Mouse (Mus musculus) lung, embryonic 15.5 days (tissue): ENCODE results near the gene Dlg1. TPM values are rescaled to one million over a fixed set of nuclear protein-coding genes. Genes with fewer than 3 reads are reported as not detected.
A peak's percentile ranks its signal among the peaks of the same experiment; 100 is the strongest.

Experiments
- ATAC-seq: fragments of 200-750 bp; cut with Nextera tagmentation; 2 replicates; pipeline ENCODE4 v1.8.0; 2017; ENCODE audit warnings: moderate number of reproducible peaks, borderline replicate concordance; ENCODE audit not compliant: low FRiP score, low TSS enrichment; ENCODE audit errors: extremely low read depth
- H3K27ac ChIP-seq: fragments of 300-500 bp; sonication (generic); 2 replicates; pipeline ENCODE4 v1.5.1; 2015; ENCODE audit warnings: moderate library complexity, mild to moderate bottlenecking, inconsistent platforms
- H3K27me3 ChIP-seq: fragments of 300-500 bp; sonication (generic); 2 replicates; pipeline ENCODE4 v1.6.1; 2015; ENCODE audit warnings: inconsistent platforms
- H3K36me3 ChIP-seq: fragments of 300-500 bp; sonication (generic); 2 replicates; pipeline ENCODE4 v1.6.1; 2015; ENCODE audit warnings: inconsistent platforms
- H3K4me1 ChIP-seq: fragments of 300-500 bp; sonication (generic); 2 replicates; pipeline ENCODE4 v1.6.1; 2015; ENCODE audit warnings: inconsistent platforms
- H3K4me2 ChIP-seq: fragments of 300-500 bp; sonication (generic); 2 replicates; pipeline ENCODE4 v1.6.1; 2015; ENCODE audit warnings: inconsistent platforms, mild to moderate bottlenecking, moderate library complexity
- H3K4me3 ChIP-seq: fragments of 300-500 bp; sonication (generic); 2 replicates; pipeline ENCODE4 v1.5.1; 2015; ENCODE audit warnings: mild to moderate bottlenecking, inconsistent platforms
- H3K9ac ChIP-seq: fragments of 300-500 bp; sonication (generic); 2 replicates; pipeline ENCODE4 v1.6.1; 2015; ENCODE audit warnings: inconsistent platforms
- H3K9me3 ChIP-seq: fragments of 300-500 bp; sonication (generic); 2 replicates; pipeline ENCODE4 v1.6.1; 2016; ENCODE audit warnings: inconsistent platforms
- WGBS: fragments of 180-500 bp; shearing (Covaris S2); methylation state at CpG from one replicate; pipeline ENCODE4 v1.1.7; 2015; 5-methylcytosine and 5-hydroxymethylcytosine counted together
- polyA plus RNA-seq: library from polyadenylated mRNA; unstranded; fragments of >200 nt; fragmentation: Nextera tagmentation; extraction: Ambion mirVana; gene quantifications from 2 replicates; pipeline ENCODE4 v1.2.1, GENCODE M21; 2015

Gene Dlg1
- polyA plus RNA-seq, 1 experiment from 2014 or later: 23.0 TPM

DNA sequence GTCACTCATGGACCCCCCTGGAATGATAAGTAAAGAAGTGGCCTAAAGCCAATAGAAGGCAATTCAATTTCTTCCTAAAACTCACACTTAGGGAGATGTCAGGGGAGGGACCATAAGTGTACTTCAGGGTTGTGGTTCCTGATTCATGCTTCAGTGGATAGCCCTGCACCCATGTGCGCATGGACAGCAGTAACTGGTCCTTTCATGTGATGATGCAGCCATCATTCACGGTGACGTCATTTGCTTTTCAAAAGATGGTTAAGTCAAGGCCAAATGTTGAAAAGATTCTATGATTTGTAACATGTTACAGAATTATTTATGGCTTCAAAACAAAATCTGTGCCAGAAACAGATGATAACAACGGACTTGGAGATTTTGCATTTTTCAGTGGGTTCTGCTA lies 28.9 kb upstream of the Dlg1 start:
- no peaks in the 10 kb centered on the region for H3K9me3 ChIP-seq
- H3K36me3 ChIP-seq: no peaks in the 10 kb centered on the region
- H3K27ac ChIP-seq: no peak overlapping the region
- H3K27me3 ChIP-seq: no peaks in the 10 kb centered on the region
- 89% methylated on average over 4 of the region's 4 CpGs for WGBS
- H3K4me1 ChIP-seq: peaks cover 9% of the 10 kb centered on the region
- no peak overlapping the region for H3K9ac ChIP-seq
- H3K4me3 ChIP-seq: no peak overlapping the region
- ATAC-seq: no peak
- no peak overlapping the region for H3K4me2 ChIP-seq

DNA sequence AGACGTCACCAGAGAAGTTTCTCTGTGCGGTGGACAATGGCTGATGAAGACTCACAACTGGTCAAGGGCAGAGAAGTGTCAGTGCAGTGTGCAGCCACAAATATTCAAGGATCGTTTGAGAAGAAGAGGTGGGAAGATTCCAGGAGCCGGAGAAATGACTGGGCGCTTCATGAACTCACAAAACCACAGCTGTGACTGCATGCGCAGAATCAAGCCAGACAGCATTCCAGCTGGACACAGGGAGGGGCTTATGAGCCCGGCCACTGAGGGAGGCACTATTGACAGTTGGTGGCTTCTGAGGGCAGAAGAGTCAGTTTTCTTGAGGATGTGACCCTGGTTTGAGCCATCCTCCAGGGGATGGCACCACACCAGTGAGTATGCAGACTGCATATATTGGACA lies 24.9 kb upstream of the Dlg1 start:
- peak; percentile 52; the same call in 1 of the 2 replicates for ATAC-seq
- no peaks in the 10 kb centered on the region for H3K27me3 ChIP-seq
- H3K4me2 ChIP-seq: peak overlapping the region; percentile 26
- H3K4me3 ChIP-seq: no peak overlapping the region
- 21% methylated on average over 7 of the region's 7 CpGs for WGBS
- H3K36me3 ChIP-seq: no peaks in the 10 kb centered on the region
- H3K4me1 ChIP-seq: peaks cover 9% of the 10 kb centered on the region
- H3K27ac ChIP-seq: no peak overlapping the region
- no peak overlapping the region; the same call in 1 of the 2 replicates for H3K9ac ChIP-seq
- no peaks in the 10 kb centered on the region for H3K9me3 ChIP-seq

DNA sequence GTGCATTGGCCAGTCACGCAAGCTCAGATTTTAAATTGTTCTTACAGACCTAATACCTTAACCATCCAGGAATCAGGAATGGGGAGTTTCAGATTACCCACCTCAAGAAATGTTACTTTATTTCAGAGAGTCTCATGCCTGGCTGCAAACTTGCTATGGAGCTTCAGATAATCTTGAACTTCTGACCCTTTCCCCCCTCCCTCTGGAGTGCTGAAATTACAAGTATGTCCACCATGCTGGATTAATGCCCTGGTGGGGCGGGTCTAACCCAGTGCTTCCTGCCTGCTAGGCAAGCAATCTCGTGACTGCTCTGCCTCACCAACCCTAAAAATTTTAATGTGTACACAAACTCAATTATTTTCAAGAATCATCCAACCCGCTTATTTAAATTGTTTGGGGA lies 23.3 kb upstream of the Dlg1 start:
- Histone ChIP-seq H3K4me2 (no peak overlapping the region), H3K9me3 (no peaks in the 10 kb centered on the region), H3K9ac (no peak overlapping the region), H3K36me3 (no peaks in the 10 kb centered on the region), H3K4me1 (peaks cover 9% of the 10 kb centered on the region), H3K27ac (no peak overlapping the region), H3K27me3 (no peaks in the 10 kb centered on the region), H3K4me3 (no peak overlapping the region)
- ATAC-seq: no peak
- 48% methylated on average over 4 of the region's 4 CpGs for WGBS

DNA sequence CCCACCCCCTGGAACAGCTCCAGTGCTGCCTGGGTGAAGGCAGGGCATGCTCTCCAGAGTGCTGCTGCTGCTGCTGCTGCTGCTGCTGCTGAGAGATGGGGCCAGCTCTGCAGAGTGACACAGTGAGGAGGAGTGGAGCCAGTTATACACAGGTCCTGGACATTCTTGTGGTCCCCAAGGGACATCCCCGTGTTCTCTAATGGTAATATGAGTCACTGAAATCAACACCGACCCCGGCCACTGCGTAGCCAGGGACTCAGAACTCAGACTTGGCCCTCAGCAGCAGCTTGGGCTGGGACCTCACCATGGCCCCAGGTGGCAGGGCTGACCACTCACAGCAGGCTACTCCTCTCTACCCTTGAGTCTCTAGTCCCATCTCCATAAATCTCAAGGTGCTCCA lies 21.5 kb upstream of the Dlg1 start:
- ATAC-seq: no peak
- Histone ChIP-seq H3K4me2 (no peak overlapping the region), H3K27ac (no peak overlapping the region), H3K9ac (no peak overlapping the region), H3K4me3 (no peak overlapping the region), H3K4me1 (peaks cover 9% of the 10 kb centered on the region), H3K27me3 (no peaks in the 10 kb centered on the region), H3K9me3 (no peaks in the 10 kb centered on the region), H3K36me3 (no peaks in the 10 kb centered on the region)
- WGBS: 49% methylated on average over 4 of the region's 4 CpGs

DNA sequence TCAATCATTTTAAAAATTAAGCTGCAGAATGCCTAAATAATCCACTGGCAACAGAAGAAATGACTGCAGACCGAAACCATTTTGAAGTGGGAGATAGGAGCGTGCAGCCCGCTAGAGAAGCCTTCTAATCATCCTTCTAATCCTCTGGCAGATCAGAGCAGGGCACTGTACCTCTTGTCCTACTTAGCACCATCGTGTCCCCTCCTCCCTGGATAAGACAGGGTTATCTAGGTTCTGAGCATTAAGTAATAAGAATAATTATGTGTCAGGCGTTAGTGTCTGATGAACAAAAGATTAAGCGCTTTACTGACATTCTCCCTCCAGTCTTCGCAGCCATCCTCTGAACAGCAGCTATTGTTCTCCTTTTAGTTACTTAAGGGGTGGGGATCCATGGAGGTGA lies 16.0 kb upstream of the Dlg1 start:
- no peak overlapping the region for H3K4me3 ChIP-seq
- H3K9ac ChIP-seq: no peak overlapping the region
- ATAC-seq: no peak
- H3K27ac ChIP-seq: no peak overlapping the region
- peaks cover 6% of the 10 kb centered on the region for H3K4me1 ChIP-seq
- no peaks in the 10 kb centered on the region for H3K36me3 ChIP-seq
- no peaks in the 10 kb centered on the region for H3K27me3 ChIP-seq
- H3K9me3 ChIP-seq: no peaks in the 10 kb centered on the region
- 62% methylated on average over 7 of the region's 7 CpGs for WGBS
- H3K4me2 ChIP-seq: no peak overlapping the region

DNA sequence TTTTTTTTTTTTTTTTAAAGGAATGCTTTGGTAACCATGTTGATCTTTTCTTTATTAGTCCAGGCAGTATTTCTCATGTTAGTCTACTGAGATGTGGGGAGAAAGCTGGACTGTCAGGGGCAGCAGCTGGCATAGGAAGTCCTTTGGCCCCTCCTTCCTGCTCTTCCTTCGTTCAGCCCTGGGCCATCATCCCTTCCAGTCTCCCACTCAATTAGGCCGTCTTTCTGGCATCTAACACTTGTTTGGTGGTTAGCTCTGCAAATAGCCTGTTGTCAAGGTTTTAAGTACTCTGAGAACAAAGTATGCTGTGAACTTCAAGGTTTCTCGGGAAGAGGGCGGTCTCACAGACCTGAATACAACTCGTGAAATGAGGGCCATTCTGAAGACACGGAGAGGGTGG lies 12.5 kb upstream of the Dlg1 start:
- Histone ChIP-seq H3K4me1 (peaks cover 6% of the 10 kb centered on the region), H3K4me2 (no peak overlapping the region; the same call in 1 of the 2 replicates), H3K9ac (no peak overlapping the region), H3K27me3 (no peaks in the 10 kb centered on the region), H3K9me3 (no peaks in the 10 kb centered on the region), H3K4me3 (no peak overlapping the region), H3K27ac (no peak overlapping the region), H3K36me3 (no peaks in the 10 kb centered on the region)
- 16% methylated on average over 6 of the region's 6 CpGs for WGBS
- ATAC-seq: no peak

DNA sequence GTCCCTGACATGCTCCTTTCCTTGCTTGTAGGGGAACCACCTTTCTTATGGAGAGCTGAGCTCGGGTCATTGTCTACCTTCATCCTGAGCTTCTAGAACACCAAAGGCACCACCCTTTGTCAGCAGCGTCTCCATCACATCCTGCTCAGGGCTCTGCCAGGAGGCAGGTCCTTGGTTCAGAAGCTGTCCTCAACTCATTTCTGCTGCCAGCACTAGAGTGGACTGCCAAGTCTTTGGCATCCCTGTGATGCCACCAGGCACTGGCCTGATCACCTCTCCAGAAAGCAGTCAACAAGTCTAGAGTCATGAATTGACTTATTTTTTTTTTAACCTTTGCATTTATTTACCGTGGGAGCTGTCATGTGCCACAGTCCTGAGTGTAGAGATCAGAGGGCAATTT lies 11.7 kb upstream of the Dlg1 start:
- WGBS: 62% methylated on average over 3 of the region's 3 CpGs

DNA sequence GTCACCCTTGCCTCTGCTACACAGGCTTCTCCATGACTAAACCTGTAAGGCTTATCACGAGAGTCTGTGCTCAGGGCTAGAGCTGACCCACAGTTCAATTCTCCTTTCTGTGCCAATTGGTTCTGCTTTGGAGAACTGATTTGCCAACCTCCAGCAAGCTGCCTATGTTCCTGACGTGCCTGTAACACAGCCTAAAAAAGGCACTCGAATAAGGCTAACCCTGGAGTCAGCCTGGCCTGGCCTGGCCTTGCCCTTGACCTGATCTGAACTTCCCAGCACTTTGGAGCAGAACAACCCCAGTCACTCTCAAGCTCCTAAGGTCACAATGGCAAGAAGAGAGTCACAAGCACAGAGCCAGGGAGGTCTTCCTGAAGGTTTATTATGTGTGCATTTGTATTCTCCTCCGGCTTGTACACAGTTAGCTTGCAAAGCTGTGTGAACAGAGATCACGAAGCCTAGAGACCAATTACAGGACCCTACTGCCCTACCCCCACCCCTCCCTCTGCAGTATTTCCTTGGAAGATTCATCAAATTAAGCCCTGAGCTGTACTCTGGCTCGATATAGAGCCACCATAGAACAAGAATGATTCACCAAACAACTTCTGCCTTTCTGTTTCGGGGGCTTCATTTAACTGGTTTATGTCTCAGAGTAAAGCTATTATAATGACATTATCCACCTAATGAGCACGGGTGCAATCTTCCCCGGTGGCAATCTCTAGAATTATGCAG lies 11.0 kb upstream of the Dlg1 start:
- H3K27me3 ChIP-seq: no peaks in the 10 kb centered on the region
- no peak overlapping the region for H3K27ac ChIP-seq
- no peaks in the 10 kb centered on the region for H3K36me3 ChIP-seq
- 69% methylated on average over 9 of the region's 9 CpGs for WGBS
- no peak overlapping the region for H3K4me2 ChIP-seq
- ATAC-seq: no peak
- no peaks in the 10 kb centered on the region for H3K9me3 ChIP-seq
- H3K4me3 ChIP-seq: no peak overlapping the region
- H3K9ac ChIP-seq: no peak overlapping the region
- H3K4me1 ChIP-seq: peaks cover 6% of the 10 kb centered on the region

More for the DNA sequence above, 11.7 kb upstream of the Dlg1 start:
- Histone ChIP-seq H3K9me3 (no peaks in the 10 kb centered on the region), H3K4me1 (peaks cover 6% of the 10 kb centered on the region), H3K9ac (no peak overlapping the region), H3K27me3 (no peaks in the 10 kb centered on the region), H3K27ac (no peak overlapping the region), H3K4me3 (no peak overlapping the region), H3K4me2 (no peak overlapping the region), H3K36me3 (no peaks in the 10 kb centered on the region)
- no peak for ATAC-seq

DNA sequence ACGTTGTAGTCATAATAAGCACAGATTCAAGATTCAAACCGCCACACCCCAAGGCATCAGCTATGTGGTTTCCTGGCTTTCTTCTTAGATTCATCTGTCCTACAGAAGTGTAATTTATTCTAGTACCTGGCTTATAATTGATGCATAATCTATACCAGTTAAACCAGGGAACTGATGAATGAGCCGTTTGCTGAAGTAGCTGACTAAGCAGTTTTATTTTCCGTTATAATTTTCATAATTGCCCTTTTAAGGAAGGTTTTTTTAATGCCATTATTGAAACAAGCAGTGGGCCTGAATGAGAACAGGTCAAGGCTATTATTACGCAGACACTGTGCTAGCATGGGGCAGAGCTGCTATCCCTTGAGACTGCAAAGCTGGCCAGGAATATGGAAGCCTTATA lies 9.6 kb upstream of the Dlg1 start:
- 78% methylated on average over 5 of the region's 5 CpGs for WGBS
- H3K4me1 ChIP-seq: peaks cover 6% of the 10 kb centered on the region
- H3K27ac ChIP-seq: no peak overlapping the region
- H3K4me2 ChIP-seq: no peak overlapping the region
- no peak overlapping the region for H3K9ac ChIP-seq
- no peaks in the 10 kb centered on the region for H3K9me3 ChIP-seq
- H3K27me3 ChIP-seq: no peaks in the 10 kb centered on the region
- no peak for ATAC-seq
- H3K4me3 ChIP-seq: no peak overlapping the region
- H3K36me3 ChIP-seq: no peaks in the 10 kb centered on the region

DNA sequence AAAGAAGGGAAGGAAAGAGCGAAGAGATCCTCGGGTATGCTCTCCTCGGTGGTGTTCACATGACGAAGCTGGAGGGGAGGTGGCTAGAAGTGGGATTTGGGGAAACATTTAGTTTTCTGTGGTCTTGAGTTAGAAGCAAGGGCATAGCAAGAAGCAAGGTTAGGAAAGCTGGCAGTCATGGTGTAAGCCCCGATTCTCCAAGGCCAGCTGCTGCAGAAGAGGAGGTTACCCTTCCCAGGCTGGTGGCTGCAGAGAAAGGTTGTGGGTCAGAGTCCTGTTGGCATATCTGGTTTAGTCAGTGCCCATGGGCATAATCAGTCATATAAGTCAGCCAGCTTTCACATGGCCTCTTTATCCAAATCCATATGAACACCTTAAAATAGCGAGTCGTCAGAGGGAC lies 9.2 kb upstream of the Dlg1 start:
- H3K27me3 ChIP-seq: no peaks in the 10 kb centered on the region
- ATAC-seq: no peak
- H3K4me3 ChIP-seq: no peak overlapping the region
- no peak overlapping the region for H3K9ac ChIP-seq
- WGBS: 86% methylated on average over 7 of the region's 7 CpGs
- no peak overlapping the region for H3K4me2 ChIP-seq
- H3K4me1 ChIP-seq: peaks cover 6% of the 10 kb centered on the region
- H3K9me3 ChIP-seq: no peaks in the 10 kb centered on the region
- H3K27ac ChIP-seq: no peak overlapping the region
- no peaks in the 10 kb centered on the region for H3K36me3 ChIP-seq

DNA sequence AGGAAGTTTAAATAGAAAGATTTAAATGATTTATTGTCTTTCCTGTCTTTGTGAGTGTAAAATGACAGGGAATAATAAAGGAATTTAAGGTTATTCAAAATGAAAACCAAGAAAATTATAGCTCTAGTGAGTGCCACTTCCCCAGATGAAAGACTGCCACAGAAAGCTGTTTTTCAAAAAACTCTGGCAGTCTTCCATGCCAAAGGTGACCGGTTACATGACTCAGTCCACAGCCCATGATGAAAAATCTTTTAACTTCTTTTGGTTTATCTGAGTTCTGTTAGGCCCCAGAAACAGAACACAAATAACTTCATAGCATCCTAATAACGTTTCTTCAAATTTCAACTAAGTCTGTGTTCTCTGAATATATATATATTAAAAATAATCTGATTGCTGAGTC lies 7.7 kb upstream of the Dlg1 start:
- no peak overlapping the region for H3K9ac ChIP-seq
- ATAC-seq: no peak
- 43% methylated on average over 2 of the region's 2 CpGs for WGBS

DNA sequence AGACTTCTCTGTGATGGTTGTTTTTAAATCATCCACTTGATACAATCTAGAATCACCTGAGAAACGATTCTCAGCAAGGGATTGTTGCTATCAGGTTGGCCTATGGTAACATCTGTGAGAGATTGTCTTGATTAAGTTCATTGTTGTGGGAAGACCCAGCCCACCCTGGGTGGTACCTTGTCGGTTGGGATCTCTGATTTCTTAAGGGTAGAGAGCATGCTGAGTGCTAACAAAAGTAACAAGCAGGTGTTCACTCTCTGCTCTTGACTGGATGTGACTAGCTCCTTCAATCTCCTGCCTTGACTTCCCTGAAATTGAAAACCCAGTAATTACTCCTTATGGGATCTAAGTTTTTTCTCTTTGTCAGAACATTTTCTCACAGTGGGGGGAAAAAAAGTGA lies 5.7 kb upstream of the Dlg1 start:
- Histone ChIP-seq H3K9ac (no peak overlapping the region), H3K27ac (no peak overlapping the region), H3K4me1 (peaks cover under 1% of the 10 kb centered on the region), H3K9me3 (no peaks in the 10 kb centered on the region), H3K4me3 (no peak overlapping the region), H3K27me3 (no peaks in the 10 kb centered on the region), H3K4me2 (no peak overlapping the region), H3K36me3 (no peaks in the 10 kb centered on the region)
- WGBS: 25% methylated on average over 2 of the region's 2 CpGs
- no peak for ATAC-seq

More for the DNA sequence above, 7.7 kb upstream of the Dlg1 start:
- Histone ChIP-seq H3K36me3 (no peaks in the 10 kb centered on the region), H3K4me2 (no peak overlapping the region), H3K4me3 (no peak overlapping the region), H3K9me3 (no peaks in the 10 kb centered on the region), H3K27ac (no peak overlapping the region), H3K27me3 (no peaks in the 10 kb centered on the region), H3K4me1 (peaks cover 6% of the 10 kb centered on the region)
